Mouse (Mus musculus) central nervous system, embryonic 11.5 days (tissue): ENCODE results near the gene Prr15l. TPM values are rescaled to one million over a fixed set of nuclear protein-coding genes. Genes with fewer than 3 reads are reported as not detected.

ENCODE experiments used
- polyA plus RNA-seq: library from polyadenylated mRNA; depleted of rRNA; stranded (reverse); fragments of >200 nt; gene quantifications from 2 replicates; pipeline ENCODE4 v1.2.3, GENCODE M21; 2012; rRNA removed

Prr15l gene
- 0.28 and 0.52 TPM in 2 replicates for polyA plus RNA-seq

GRCm38 (mm10) chr11:96928088-96928487 lies at the start of gene Prr15l:
TSS of gene Prr15l (plus strand) at chr11:96928104.

DNA sequence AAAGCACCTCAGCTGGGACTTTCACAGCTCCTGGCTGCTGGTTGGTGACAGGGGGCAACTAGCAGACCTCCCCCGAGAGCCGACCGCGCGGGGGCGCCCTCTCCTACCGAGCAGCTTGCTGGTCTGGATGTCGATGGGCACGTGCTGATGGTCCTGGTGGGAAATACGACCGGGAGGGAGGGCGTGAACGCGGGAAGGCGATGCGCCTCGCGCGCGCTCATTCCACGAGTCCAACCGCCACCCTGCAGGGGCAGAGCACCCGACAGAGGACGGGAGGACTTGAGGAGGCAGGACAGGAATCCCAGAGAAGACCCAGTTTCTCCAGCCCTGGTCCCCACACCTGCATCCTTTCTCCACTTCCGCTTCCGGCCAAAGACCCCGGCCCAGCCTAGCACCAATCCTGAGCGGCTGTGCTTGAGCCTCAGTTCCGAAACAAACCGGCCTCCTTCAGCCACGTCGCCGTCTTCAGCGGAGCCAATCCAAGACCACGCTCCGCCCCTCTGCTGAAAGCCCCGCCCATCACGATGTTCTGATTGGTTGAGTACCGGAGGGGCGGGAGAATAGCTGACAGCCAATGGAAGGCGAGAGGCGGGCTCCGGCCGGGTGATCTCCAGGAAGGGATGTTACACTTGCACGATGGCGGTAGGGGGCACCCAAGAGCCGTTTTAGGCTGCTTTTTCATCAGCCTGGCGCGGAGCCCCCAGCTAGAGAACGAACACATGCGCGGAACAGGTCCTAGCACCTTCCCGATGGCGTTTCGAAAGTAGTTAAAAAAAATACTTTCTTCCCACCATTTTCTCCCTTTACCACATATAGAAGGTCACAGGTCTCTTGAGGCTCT lies 11.6 kb upstream of the Prr15l start, which contains the start of gene Cdk5rap3:
Cdk5rap3 (minus strand) TSS at position 453 of the 841 bp plus-strand sequence.

DNA sequence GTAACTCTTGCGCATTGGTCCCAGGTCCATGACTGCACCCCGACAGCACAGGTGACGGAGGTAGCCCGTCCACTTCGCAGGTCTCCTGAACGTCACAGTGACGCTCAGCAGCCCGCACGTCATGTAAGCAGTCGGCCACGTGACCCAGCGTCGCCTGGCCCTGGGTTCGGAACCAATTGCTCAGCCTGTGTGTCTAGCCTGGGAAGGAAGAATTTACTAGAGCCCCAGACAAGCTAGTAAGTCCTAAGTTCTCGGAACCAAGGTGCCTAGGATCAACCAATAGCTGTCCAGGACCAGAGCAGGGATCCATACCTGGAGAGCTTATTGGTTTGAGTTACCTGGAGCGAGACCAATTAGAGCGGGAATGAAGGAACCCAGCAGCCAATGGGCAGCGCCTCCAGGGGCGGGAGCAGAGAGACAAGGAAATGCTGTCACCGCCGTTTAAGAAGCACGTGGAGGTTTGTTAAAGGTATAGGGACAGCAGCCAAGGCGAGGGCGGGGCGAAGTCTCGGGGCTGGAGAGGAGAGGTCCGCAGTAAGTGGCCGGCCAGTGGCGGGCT lies 15.9 kb downstream of the Prr15l start, which contains the start of gene Pnpo:
Pnpo (minus strand) TSS at position 241 of the 559 bp plus-strand sequence.

DNA sequence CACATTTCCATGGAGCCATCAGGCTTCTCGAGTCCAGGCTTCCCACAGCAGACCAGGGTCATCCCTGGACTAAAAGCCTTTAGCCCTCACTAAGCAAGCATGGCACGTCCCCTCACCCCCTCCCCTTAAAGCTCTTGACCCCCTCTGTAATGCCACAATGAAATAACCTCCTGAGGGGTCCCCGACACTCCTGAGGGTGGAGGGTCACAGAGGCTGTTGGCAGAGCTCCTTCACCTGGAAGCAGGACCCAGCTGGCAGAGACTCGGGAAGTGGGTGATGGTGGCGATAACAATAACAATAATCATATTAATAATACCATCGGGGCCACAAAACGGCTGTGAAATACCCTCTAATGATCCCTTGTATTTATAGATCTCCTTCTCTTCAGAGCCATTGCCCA lies 55.0 kb downstream of the Prr15l start, which contains the start of gene Sp2:
Sp2 (minus strand) TSS at position 101 of the 400 bp plus-strand sequence.

Other genes with a start within 250 kb of the Prr15l start
- gene Snx11, start 150.5 kb upstream of the Prr15l start, polyA plus RNA-seq: 34.6 and 44.1 TPM in 2 replicates
- gene Cbx1, start 139.0 kb upstream of the Prr15l start, polyA plus RNA-seq: 180 and 280 TPM in 2 replicates
- 68.8 and 124 TPM in 2 replicates for gene Nfe2l1, start 98.1 kb upstream of the Prr15l start, polyA plus RNA-seq
- 39.0 and 47.1 TPM in 2 replicates for gene Copz2, start 78.2 kb upstream of the Prr15l start, polyA plus RNA-seq
- 78.2 and 94.6 TPM in 2 replicates for gene Cdk5rap3, start 11.6 kb upstream of the Prr15l start, polyA plus RNA-seq
- gene Pnpo, start 15.9 kb downstream of the Prr15l start, polyA plus RNA-seq: 22.7 and 26.6 TPM in 2 replicates
- gene Sp2, start 54.9 kb downstream of the Prr15l start, polyA plus RNA-seq: 12.3 and 17.8 TPM in 2 replicates
- gene Sp6, start 85.3 kb downstream of the Prr15l start, polyA plus RNA-seq: 0.38 and 0.94 TPM in 2 replicates
- gene Scrn2, start 101.8 kb downstream of the Prr15l start, polyA plus RNA-seq: 20.1 and 29.7 TPM in 2 replicates
- gene Lrrc46, start 113.3 kb downstream of the Prr15l start, polyA plus RNA-seq: 1.6 and 1.9 TPM in 2 replicates
- 44.7 and 64.8 TPM in 2 replicates for gene Mrpl10, start 113.5 kb downstream of the Prr15l start, polyA plus RNA-seq
- gene Osbpl7, start 122.5 kb downstream of the Prr15l start, polyA plus RNA-seq: 9.1 and 10.4 TPM in 2 replicates
- 0.04 and 0.16 TPM in 2 replicates for gene Tbx21, start 187.2 kb downstream of the Prr15l start, polyA plus RNA-seq
- 27.4 and 27.7 TPM in 2 replicates for gene Tbkbp1, start 223.4 kb downstream of the Prr15l start, polyA plus RNA-seq